Mouse (Mus musculus) testis, adult 2 months (tissue): ENCODE results near the gene Xrcc2.

ENCODE experiments used
- CTCF ChIP-seq: fragments of 200-500 bp; IDR thresholded peaks from 2 replicates; pipeline ENCODE4 v1.5.1; 2012; ENCODE audit warnings: low read depth, mild to moderate bottlenecking, inconsistent platforms, low read length, moderate library complexity; ENCODE audit not compliant: control insufficient read depth, insufficient read depth, insufficient replicate concordance
- POLR2A ChIP-seq: fragments of 200-500 bp; IDR thresholded peaks from 2 replicates; pipeline ENCODE4 v1.6.1; 2012; ENCODE audit warnings: low read depth, mild to moderate bottlenecking, inconsistent platforms, low read length, moderate library complexity; ENCODE audit not compliant: control insufficient read depth

DNA sequence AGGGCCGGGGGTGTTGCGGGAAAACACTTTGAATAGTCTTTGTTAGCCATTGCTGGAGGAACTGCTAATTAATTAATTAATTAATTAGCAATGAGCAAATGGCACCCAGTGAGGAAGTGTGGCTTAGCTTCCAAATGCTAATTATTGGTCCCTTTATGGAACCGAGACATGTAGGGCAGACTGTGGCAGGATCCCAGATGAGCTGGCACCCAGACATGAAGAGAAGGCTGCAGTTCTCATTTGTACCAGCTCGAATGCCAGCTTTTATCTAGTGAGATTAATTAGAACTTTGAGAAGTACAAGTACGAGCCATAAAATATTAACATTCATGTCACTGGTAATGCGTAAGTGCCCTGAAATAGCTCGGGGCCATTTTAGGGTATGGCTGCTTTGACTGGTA, 53.2 kb downstream of the Xrcc2 start:
- TF ChIP-seq CTCF, result no peak
- TF ChIP-seq POLR2A, result no peak
